Mouse (Mus musculus) testis, adult 2 months (tissue): ENCODE data around the gene C1qb. TPM values are rescaled to one million over a fixed set of nuclear protein-coding genes. Genes with fewer than 3 reads are reported as not detected.
A peak's percentile ranks its signal among the peaks of the same experiment; 100 is the strongest.

Experiments
- H3K27ac ChIP-seq: fragments of 200-500 bp; 2 replicates; pipeline ENCODE4 v1.5.1; 2012; ENCODE audit warnings: low read depth, low read length; ENCODE audit not compliant: control insufficient read depth, insufficient read depth
- H3K27me3 ChIP-seq: fragments of 200-500 bp; 2 replicates; pipeline ENCODE4 v1.6.1; 2012; ENCODE audit warnings: mild to moderate bottlenecking, low read length, moderate library complexity; ENCODE audit not compliant: control insufficient read depth, insufficient read depth
- H3K36me3 ChIP-seq: fragments of 200-500 bp; 2 replicates; pipeline ENCODE4 v1.6.1; 2012; ENCODE audit warnings: mild to moderate bottlenecking, low read length; ENCODE audit not compliant: control insufficient read depth, insufficient read depth
- H3K4me1 ChIP-seq: fragments of 200-500 bp; 2 replicates; pipeline ENCODE4 v1.6.1; 2012; ENCODE audit warnings: low read length; ENCODE audit not compliant: control insufficient read depth, insufficient read depth
- H3K4me3 ChIP-seq: fragments of 200-500 bp; 2 replicates; pipeline ENCODE4 v1.5.1; 2012; ENCODE audit warnings: low read depth, mild to moderate bottlenecking, low read length, moderate library complexity, mixed read lengths; ENCODE audit not compliant: control insufficient read depth
- CTCF ChIP-seq: fragments of 200-500 bp; IDR thresholded peaks from 2 replicates; pipeline ENCODE4 v1.5.1; 2012; ENCODE audit warnings: low read depth, mild to moderate bottlenecking, inconsistent platforms, low read length, moderate library complexity; ENCODE audit not compliant: control insufficient read depth, insufficient read depth, insufficient replicate concordance
- POLR2A ChIP-seq: fragments of 200-500 bp; IDR thresholded peaks from 2 replicates; pipeline ENCODE4 v1.6.1; 2012; ENCODE audit warnings: low read depth, mild to moderate bottlenecking, inconsistent platforms, low read length, moderate library complexity; ENCODE audit not compliant: control insufficient read depth
- polyA plus RNA-seq: library from polyadenylated mRNA; depleted of rRNA; stranded (reverse); fragments of >200 nt; gene quantifications from 2 replicates; pipeline ENCODE4 v1.2.3, GENCODE M21; 2012

The C1qb gene
- polyA plus RNA-seq, 1 experiment = 18.9 TPM

- no peak overlapping the region for H3K4me3 ChIP-seq
- H3K27ac ChIP-seq = no peak overlapping the region
- H3K4me1 ChIP-seq = peaks cover 9% of the 10 kb centered on the region
- H3K36me3 ChIP-seq = no peaks in the 10 kb centered on the region
- no peaks in the 10 kb centered on the region for H3K27me3 ChIP-seq
- TF ChIP-seq CTCF = no peak
- no peak for TF ChIP-seq POLR2A
Measured at GRCm38 (mm10) chr4:136875012-136875411, 11.0 kb downstream of the C1qb start.

DNA sequence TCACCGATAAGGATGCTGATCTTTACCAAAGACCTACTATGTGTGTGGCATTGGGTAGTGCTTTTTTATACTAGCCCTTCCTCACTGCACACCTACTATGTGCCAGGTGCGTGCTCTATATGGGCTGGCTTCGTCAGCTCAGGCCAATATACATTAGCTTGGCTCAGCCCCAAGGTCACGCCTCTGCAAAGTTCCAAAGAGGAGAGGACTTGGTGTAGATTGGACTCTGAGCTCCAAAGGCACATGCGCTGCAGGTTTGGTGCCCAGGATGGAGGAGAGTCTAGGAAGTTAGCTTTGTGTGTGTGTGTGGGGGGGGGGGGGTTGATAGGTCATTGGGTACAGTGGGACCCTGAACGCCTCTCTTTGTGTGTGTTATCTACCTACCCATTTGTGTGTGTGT lies 17.6 kb downstream of the C1qb start:
- no peaks in the 10 kb centered on the region for H3K36me3 ChIP-seq
- H3K4me1 ChIP-seq = peaks cover 18% of the 10 kb centered on the region
- no peak overlapping the region for H3K4me3 ChIP-seq
- no peak overlapping the region for H3K27ac ChIP-seq
- H3K27me3 ChIP-seq = no peaks in the 10 kb centered on the region
- no peak for TF ChIP-seq POLR2A
- no peak for TF ChIP-seq CTCF

DNA sequence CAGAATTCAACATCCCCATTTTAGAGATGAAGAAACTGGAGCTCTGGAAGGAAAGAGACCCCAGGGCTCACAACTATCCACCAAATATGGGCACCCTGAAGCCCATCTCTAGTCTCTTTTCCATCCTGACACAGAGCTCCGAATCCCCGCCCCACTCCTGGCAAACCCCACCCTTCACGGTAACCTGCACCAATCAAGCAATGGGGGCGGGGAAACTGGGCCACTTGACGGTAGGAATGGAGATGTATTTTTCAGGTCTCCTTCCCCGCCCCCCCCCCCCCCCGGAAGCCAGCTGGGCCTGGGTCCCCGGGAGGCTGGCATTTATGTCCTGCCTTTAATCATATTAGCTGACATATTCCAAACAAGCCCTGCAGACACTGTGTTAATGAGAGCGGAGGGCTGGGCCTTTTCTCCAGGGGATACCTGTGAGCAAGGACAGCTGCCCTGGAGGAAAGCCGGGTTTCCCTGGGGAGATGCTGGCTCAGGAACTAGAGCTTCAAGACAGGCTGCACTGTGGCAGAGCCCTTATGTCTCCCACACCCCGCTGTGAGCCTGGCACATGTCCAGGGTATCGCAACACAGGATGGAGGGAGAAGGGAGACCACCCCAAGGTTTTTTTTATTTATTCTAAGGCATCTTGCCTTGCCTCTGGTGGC lies 18.2 kb downstream of the C1qb start:
- Histone ChIP-seq H3K27me3 (no peaks in the 10 kb centered on the region), H3K27ac (no peak overlapping the region), H3K4me1 (peaks cover 18% of the 10 kb centered on the region), H3K36me3 (no peaks in the 10 kb centered on the region), H3K4me3 (no peak overlapping the region)
- TF ChIP-seq CTCF = no peak
- no peak for TF ChIP-seq POLR2A

- H3K4me1 ChIP-seq = peaks cover 20% of the 10 kb centered on the region
- no peaks in the 10 kb centered on the region for H3K36me3 ChIP-seq
- TF ChIP-seq POLR2A (no peak), CTCF (no peak)
- peak overlapping the region; percentile 60 for H3K4me3 ChIP-seq
- H3K27me3 ChIP-seq = no peaks in the 10 kb centered on the region
- H3K27ac ChIP-seq = no peak overlapping the region
Measured at GRCm38 (mm10) chr4:136865531-136865930, 20.5 kb downstream of the C1qb start.

GRCm38 (mm10) chr4:136864751-136865470 lies 21.1 kb downstream of the C1qb start:
- Histone ChIP-seq H3K27me3 (no peaks in the 10 kb centered on the region), H3K4me1 (peaks cover 20% of the 10 kb centered on the region), H3K36me3 (no peaks in the 10 kb centered on the region), H3K27ac (no peak overlapping the region), H3K4me3 (peak overlapping the region; percentile 60)
- TF ChIP-seq CTCF (no peak), POLR2A (peak; percentile 60; the same call in 1 of the 2 replicates)

DNA sequence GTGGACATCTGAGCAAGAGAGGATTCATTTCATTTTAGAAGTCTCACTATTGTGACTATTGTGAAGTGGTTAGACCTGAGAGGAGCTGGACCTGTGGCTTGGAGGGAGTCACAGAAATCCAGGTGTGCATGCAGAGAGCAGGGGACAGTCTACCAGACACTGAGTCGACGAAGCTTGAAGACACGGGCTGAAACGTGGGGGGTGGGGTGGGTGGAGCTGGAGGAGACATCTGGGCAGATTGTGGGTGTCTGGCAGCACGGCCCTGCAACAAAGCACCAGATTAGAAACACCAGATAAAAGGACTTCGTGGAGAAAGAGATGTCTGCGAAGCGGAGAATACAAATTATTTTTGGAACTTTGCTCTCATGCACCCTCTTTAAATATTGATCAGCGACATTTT lies 22.5 kb downstream of the C1qb start:
- peaks cover 20% of the 10 kb centered on the region for H3K4me1 ChIP-seq
- H3K27me3 ChIP-seq = no peaks in the 10 kb centered on the region
- H3K36me3 ChIP-seq = no peaks in the 10 kb centered on the region
- H3K4me3 ChIP-seq = no peak overlapping the region
- TF ChIP-seq CTCF = no peak
- no peak for TF ChIP-seq POLR2A
- no peak overlapping the region for H3K27ac ChIP-seq

GRCm38 (mm10) chr4:136862411-136862810 lies 23.6 kb downstream of the C1qb start:
- no peaks in the 10 kb centered on the region for H3K36me3 ChIP-seq
- no peaks in the 10 kb centered on the region for H3K27me3 ChIP-seq
- TF ChIP-seq POLR2A = no peak
- TF ChIP-seq CTCF = no peak
- H3K4me1 ChIP-seq = peaks cover 14% of the 10 kb centered on the region
- no peak overlapping the region for H3K4me3 ChIP-seq
- no peak overlapping the region for H3K27ac ChIP-seq

GRCm38 (mm10) chr4:136861806-136862205 lies 24.2 kb downstream of the C1qb start:
- H3K4me1 ChIP-seq = peaks cover 14% of the 10 kb centered on the region

More at GRCm38 (mm10) chr4:136861806-136862205, 24.2 kb downstream of the C1qb start:
- Histone ChIP-seq H3K4me3 (no peak overlapping the region), H3K27ac (no peak overlapping the region), H3K27me3 (no peaks in the 10 kb centered on the region), H3K36me3 (no peaks in the 10 kb centered on the region)
- TF ChIP-seq POLR2A (no peak), CTCF (no peak)
